Comparison of ENCODE assay signal across 9 mouse cellular contexts in the genomic region with DNA sequence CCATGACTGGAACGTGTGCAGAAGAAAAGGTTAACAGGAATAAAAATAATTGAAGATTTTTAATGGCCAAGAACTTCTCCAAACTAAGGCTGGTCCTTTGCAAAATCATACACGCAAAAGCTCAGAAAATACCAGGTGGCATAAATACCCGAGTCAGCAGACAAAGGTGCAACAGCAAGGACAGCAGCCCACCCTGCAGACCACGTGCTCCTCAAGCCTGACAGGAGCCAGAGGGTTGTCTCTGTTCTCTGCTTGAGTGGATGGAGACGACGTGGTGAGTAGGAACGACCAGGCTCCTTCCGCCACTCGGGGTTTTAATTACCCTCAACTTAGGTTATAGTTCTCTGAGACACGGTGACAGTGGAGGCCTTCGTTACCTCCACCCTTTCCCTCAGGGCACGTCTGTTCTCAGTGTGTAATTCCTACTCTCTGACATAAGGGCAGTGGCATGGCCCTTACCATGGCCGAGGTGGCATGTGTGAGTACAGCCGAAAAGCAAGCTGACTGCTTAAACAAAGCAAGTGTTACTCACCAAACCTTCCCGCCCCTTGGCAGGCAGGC.
A peak's percentile ranks its signal among the peaks of the same experiment; 100 is the strongest.
DNase-seq lines count a peak whose midpoint lies in the region; ATAC-seq lines count a peak whose summit lies in the region.
"Had no signal": no experiment of that assay in that cellular context is flagged by ENCODE, and none has a peak within 500 bp of the region (broad histone marks: within the 10 kb centered on the region; RNA-seq: fewer than 3 reads in every experiment).

No protein-coding gene starts in this region.

- DNase-seq in adrenal gland, postnatal 10 days, result peak; percentile 19
- no peak for DNase-seq in adrenal gland, postnatal 36 days
- DNase-seq in lung, postnatal 10 days, result no peak
- peak; percentile 61 for DNase-seq in limb, embryonic 11.5 days (ENCODE audit: low spot score)
- no peak for DNase-seq in layer of hippocampus, postnatal 14 days (ENCODE audit: low spot score in 2 of 2)
- DNase-seq in right cerebral cortex, postnatal 10 days (ENCODE audit: low spot score in 2 of 2), result no peak
- DNase-seq: thymus, postnatal 4 days had no signal

- peaks cover 12% of the 10 kb centered on the region for H3K4me1 ChIP-seq in lung, embryonic 15.5 days
- H3K4me1 ChIP-seq in limb, embryonic 11.5 days (ENCODE audit: control insufficient read depth, insufficient read depth, low read length), result peaks cover 15% of the 10 kb centered on the region; the same call in 1 of the 2 replicates
- H3K4me1 ChIP-seq in stomach, embryonic 15.5 days, result peaks cover 5% of the 10 kb centered on the region; the same call in 1 of the 2 replicates

- WGBS in lung, embryonic 15.5 days, result 38% methylated on average over 15 of the region's 15 CpGs
- WGBS in limb, embryonic 11.5 days, result 29% methylated on average over 15 of the region's 15 CpGs
- 51% methylated on average over 15 of the region's 15 CpGs for WGBS in stomach, embryonic 15.5 days

- no peaks in the 10 kb centered on the region for H3K27me3 ChIP-seq in lung, embryonic 15.5 days
- H3K27me3 ChIP-seq in limb, embryonic 11.5 days (ENCODE audit: control insufficient read depth, insufficient read depth, low read length), result no peaks in the 10 kb centered on the region
- no peaks in the 10 kb centered on the region for H3K27me3 ChIP-seq in stomach, embryonic 15.5 days (replicated peaks)

- H3K36me3 ChIP-seq in lung, embryonic 15.5 days, result no peaks in the 10 kb centered on the region
- H3K36me3 ChIP-seq in limb, embryonic 11.5 days (ENCODE audit: control insufficient read depth, insufficient read depth, low read length), result no peaks in the 10 kb centered on the region
- H3K36me3 ChIP-seq in stomach, embryonic 15.5 days, result no peaks in the 10 kb centered on the region

- H3K9ac ChIP-seq in lung, embryonic 15.5 days, result no peak overlapping the region
- H3K9ac ChIP-seq in limb, embryonic 11.5 days (ENCODE audit: low read length), result peak overlapping the region; percentile 17
- no peak overlapping the region for H3K9ac ChIP-seq in stomach, embryonic 15.5 days

- H3K4me3 ChIP-seq in lung, embryonic 15.5 days, result no peak overlapping the region
- H3K4me3 ChIP-seq in limb, embryonic 11.5 days (ENCODE audit: low read depth, low read length), result no peak overlapping the region
- H3K4me3 ChIP-seq in stomach, embryonic 15.5 days (replicated peaks), result no peak overlapping the region

- peak overlapping the region; percentile 21 for H3K4me2 ChIP-seq in lung, embryonic 15.5 days
- H3K4me2 ChIP-seq in limb, embryonic 11.5 days (ENCODE audit: low read depth, severe bottlenecking), result peak overlapping the region; percentile 23; the same call in 1 of the 2 replicates
- H3K4me2 ChIP-seq in stomach, embryonic 15.5 days, result peak overlapping the region; percentile 24; the same call in 1 of the 2 replicates

- no peaks in the 10 kb centered on the region for H3K9me3 ChIP-seq in lung, embryonic 15.5 days
- H3K9me3 ChIP-seq in limb, embryonic 11.5 days (ENCODE audit: control insufficient read depth, low read length), result no peaks in the 10 kb centered on the region
- no peaks in the 10 kb centered on the region for H3K9me3 ChIP-seq in stomach, embryonic 15.5 days

- ATAC-seq in lung, embryonic 15.5 days (ENCODE audit: borderline replicate concordance, extremely low read depth, low FRiP score, low TSS enrichment), result no peak
- ATAC-seq in limb, embryonic 11.5 days (ENCODE audit: insufficient number of reproducible peaks, low FRiP score, low TSS enrichment, low read depth), result peak; percentile 19; the same call in 1 of the 2 replicates
- no peak for ATAC-seq in stomach, embryonic 15.5 days (ENCODE audit: insufficient read depth, low FRiP score, low read depth)

- H3K27ac ChIP-seq in lung, embryonic 15.5 days, result peak overlapping the region; percentile 41; the same call in 1 of the 2 replicates
- peak overlapping the region; percentile 45; the same call in 1 of the 2 replicates for H3K27ac ChIP-seq in limb, embryonic 11.5 days (replicated peaks; ENCODE audit: low read depth, low read length)
- H3K27ac ChIP-seq in stomach, embryonic 15.5 days, result peak overlapping the region; percentile 62

Comparison
In these comparisons a context has a peak if more than half of its experiments do, and no peak if none do; other contexts are left out.
1. DNase-seq: peak in adrenal gland, postnatal 10 days (single experiment) and limb, embryonic 11.5 days (single experiment); none in adrenal gland, postnatal 36 days (0 of 2), lung, postnatal 10 days (single experiment), layer of hippocampus, postnatal 14 days (0 of 2) and right cerebral cortex, postnatal 10 days (0 of 2).
2. Peak in every context shown above with its lines, with median percentiles within 50 percentile points of each other: H3K27ac ChIP-seq and H3K4me2 ChIP-seq.